Mouse (Mus musculus): ENCODE results near the gene Qrich2.
"Not testable (repeated sequence)": the region's sequence is repeated elsewhere in the genome, so short reads cannot be mapped to it uniquely, and the experiment has no call there.

Gene Qrich2

GRCm38 (mm10) chr11:116433356-116434286 lies 32.4 kb downstream of the Qrich2 start, which contains the start of gene Ubald2:
Gene Ubald2, plus strand, starts transcription at chr11:116434094.
- Histone ChIP-seq H3K36me3 (ENCODE audit: control insufficient read depth, insufficient read depth, low read length, poor library complexity, severe bottlenecking) (0 out of 2 replicates have a peak, but pooled peaks cover 4% of the 10 kb centered on the region), H3K27me3 (ENCODE audit: control insufficient read depth, insufficient read depth, low read length, poor library complexity, severe bottlenecking) (no peaks in the 10 kb centered on the region)
- peak; percentile 99 for DNase-seq (ENCODE audit: low read depth, low spot score)

- Histone ChIP-seq H3K27me3 (ENCODE audit: control insufficient read depth, insufficient read depth, low read length, poor library complexity, severe bottlenecking) (no peaks in the 10 kb centered on the region), H3K36me3 (ENCODE audit: control insufficient read depth, insufficient read depth, low read length, poor library complexity, severe bottlenecking) (0 out of 2 replicates have a peak, but pooled peaks cover 4% of the 10 kb centered on the region)
Measured at GRCm38 (mm10) chr11:116432593-116433355, 33.3 kb downstream of the Qrich2 start.

GRCm38 (mm10) chr11:116432127-116432526 lies 33.9 kb downstream of the Qrich2 start:
- H3K27me3 ChIP-seq (ENCODE audit: control insufficient read depth, insufficient read depth, low read length, poor library complexity, severe bottlenecking), result no peaks in the 10 kb centered on the region
- DNase-seq (ENCODE audit: low read depth, low spot score), result no peak
- 0 out of 2 replicates have a peak, but pooled peaks cover 4% of the 10 kb centered on the region for H3K36me3 ChIP-seq (ENCODE audit: control insufficient read depth, insufficient read depth, low read length, poor library complexity, severe bottlenecking)

More at GRCm38 (mm10) chr11:116432593-116433355, 33.3 kb downstream of the Qrich2 start:
- no peak for DNase-seq (ENCODE audit: low read depth, low spot score)

- no peaks in the 10 kb centered on the region for H3K27me3 ChIP-seq (ENCODE audit: control insufficient read depth, insufficient read depth, low read length, poor library complexity, severe bottlenecking)
- no peak for DNase-seq (ENCODE audit: low read depth, low spot score)
- 0 out of 2 replicates have a peak, but pooled peaks cover 3% of the 10 kb centered on the region for H3K36me3 ChIP-seq (ENCODE audit: control insufficient read depth, insufficient read depth, low read length, poor library complexity, severe bottlenecking)
Measured at GRCm38 (mm10) chr11:116431428-116432077, 34.5 kb downstream of the Qrich2 start.

- no peaks in the 10 kb centered on the region for H3K36me3 ChIP-seq (ENCODE audit: control insufficient read depth, insufficient read depth, low read length, poor library complexity, severe bottlenecking)
- no peaks in the 10 kb centered on the region for H3K27me3 ChIP-seq (ENCODE audit: control insufficient read depth, insufficient read depth, low read length, poor library complexity, severe bottlenecking)
- no peak for DNase-seq (ENCODE audit: low read depth, low spot score)
Measured at GRCm38 (mm10) chr11:116430723-116431427, 35.2 kb downstream of the Qrich2 start.

GRCm38 (mm10) chr11:116429862-116430613 lies 36.0 kb downstream of the Qrich2 start:
- H3K27me3 ChIP-seq (ENCODE audit: control insufficient read depth, insufficient read depth, low read length, poor library complexity, severe bottlenecking), result no peaks in the 10 kb centered on the region
- peak; percentile 37 for DNase-seq (ENCODE audit: low read depth, low spot score)

GRCm38 (mm10) chr11:116428872-116429859 lies 36.9 kb downstream of the Qrich2 start:
- peak; percentile 60 for DNase-seq (ENCODE audit: low read depth, low spot score)
- no peaks in the 10 kb centered on the region for H3K36me3 ChIP-seq (ENCODE audit: control insufficient read depth, insufficient read depth, low read length, poor library complexity, severe bottlenecking)
- no peaks in the 10 kb centered on the region for H3K27me3 ChIP-seq (ENCODE audit: control insufficient read depth, insufficient read depth, low read length, poor library complexity, severe bottlenecking)

More at GRCm38 (mm10) chr11:116429862-116430613, 36.0 kb downstream of the Qrich2 start:
- H3K36me3 ChIP-seq (ENCODE audit: control insufficient read depth, insufficient read depth, low read length, poor library complexity, severe bottlenecking), result no peaks in the 10 kb centered on the region

- H3K36me3 ChIP-seq (ENCODE audit: control insufficient read depth, insufficient read depth, low read length, poor library complexity, severe bottlenecking), result no peaks in the 10 kb centered on the region
- DNase-seq (ENCODE audit: low read depth, low spot score), result no peak
- no peaks in the 10 kb centered on the region for H3K27me3 ChIP-seq (ENCODE audit: control insufficient read depth, insufficient read depth, low read length, poor library complexity, severe bottlenecking)
Measured at GRCm38 (mm10) chr11:116426852-116427575, 39.0 kb downstream of the Qrich2 start.

- DNase-seq (ENCODE audit: low read depth, low spot score); H3K36me3 ChIP-seq (ENCODE audit: control insufficient read depth, insufficient read depth, low read length, poor library complexity, severe bottlenecking); H3K27me3 ChIP-seq (ENCODE audit: control insufficient read depth, insufficient read depth, low read length, poor library complexity, severe bottlenecking): not testable (repeated sequence)
Measured at GRCm38 (mm10) chr11:116426328-116426727, 39.7 kb downstream of the Qrich2 start.

GRCm38 (mm10) chr11:116424621-116425407 lies 41.2 kb downstream of the Qrich2 start:
- Histone ChIP-seq H3K27me3 (ENCODE audit: control insufficient read depth, insufficient read depth, low read length, poor library complexity, severe bottlenecking) (no peaks in the 10 kb centered on the region), H3K36me3 (ENCODE audit: control insufficient read depth, insufficient read depth, low read length, poor library complexity, severe bottlenecking) (no peaks in the 10 kb centered on the region)
- DNase-seq (ENCODE audit: low read depth, low spot score), result no peak

GRCm38 (mm10) chr11:116423782-116424620 lies 42.0 kb downstream of the Qrich2 start:
- no peaks in the 10 kb centered on the region for H3K27me3 ChIP-seq (ENCODE audit: control insufficient read depth, insufficient read depth, low read length, poor library complexity, severe bottlenecking)
- no peaks in the 10 kb centered on the region for H3K36me3 ChIP-seq (ENCODE audit: control insufficient read depth, insufficient read depth, low read length, poor library complexity, severe bottlenecking)
- DNase-seq (ENCODE audit: low read depth, low spot score), result peak; percentile 94

Measured in splenic B cell, adult 2 months (primary cell).